Mouse (Mus musculus): ENCODE measurements at regions not wholly inside any gene's neighbourhood (a gene's known extent, or its start where the extent isn't known, plus 50 kb on each side); places are given as distances from the start of the nearest gene placed in this dataset.

DNA sequence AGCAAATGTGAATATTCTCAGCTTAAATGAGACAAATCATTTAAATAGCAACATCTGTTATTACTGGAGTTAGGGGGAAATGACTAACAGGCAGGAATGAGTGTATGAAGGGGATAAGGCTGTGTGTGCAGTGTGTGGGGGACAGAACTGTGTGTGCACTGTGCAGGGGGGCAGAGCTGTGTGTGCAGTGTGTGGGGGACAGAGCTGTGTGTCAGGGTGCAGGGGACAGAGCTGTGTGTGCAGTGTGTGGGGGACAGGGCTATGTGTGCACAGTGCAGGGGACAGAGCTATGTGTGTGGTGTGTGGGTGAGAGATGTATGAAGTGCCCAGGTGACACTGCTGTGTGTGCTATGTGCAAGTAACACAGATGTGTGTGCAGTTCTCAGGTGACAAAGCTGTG is 66.7 kb upstream of the Cops8 start:
- TF ChIP-seq CTCF (IDR thresholded peaks at IDR 0.05; ENCODE audit: low read depth, low read length) (no peak), POLR2A (IDR thresholded peaks at IDR 0.05; ENCODE audit: extremely low read depth, insufficient read depth, low read length) (no peak)

Measured in liver, adult 2 months (tissue).